Mouse (Mus musculus): ENCODE results near the gene E330017A01Rik. TPM values are rescaled to one million over a fixed set of nuclear protein-coding genes. Genes with fewer than 3 reads are reported as not detected.

Gene E330017A01Rik
- polyA plus RNA-seq, 1 experiment from 2014 or later = not detected

- Histone ChIP-seq H3K4me2 (no peak overlapping the region), H3K9ac (ENCODE audit: low read depth, low read length) (no peak overlapping the region), H3K36me3 (ENCODE audit: control insufficient read depth, insufficient read depth, low read length) (no peaks in the 10 kb centered on the region), H3K9me3 (replicated peaks; ENCODE audit: control insufficient read depth, low read length) (no peaks in the 10 kb centered on the region), H3K4me1 (ENCODE audit: control insufficient read depth, insufficient read depth, low read length) (no peaks in the 10 kb centered on the region), H3K27me3 (ENCODE audit: control insufficient read depth, insufficient read depth, low read length) (no peaks in the 10 kb centered on the region), H3K27ac (ENCODE audit: low read depth, low read length) (no peak overlapping the region), H3K4me3 (ENCODE audit: low read depth, low read length) (no peak overlapping the region)
- no peak for ATAC-seq (replicated peaks; ENCODE audit: insufficient number of reproducible peaks, low FRiP score, low TSS enrichment)
- WGBS (ENCODE audit: insufficient replicate concordance) = 76% methylated on average over 2 of the region's 2 CpGs
These were observed 34.7 kb downstream of the E330017A01Rik start for GRCm38 (mm10) chr16:58603831-58604230.

GRCm38 (mm10) chr16:58600846-58601245 is 37.7 kb downstream of the E330017A01Rik start:
- Histone ChIP-seq H3K27ac (ENCODE audit: low read depth, low read length) (no peak overlapping the region), H3K27me3 (ENCODE audit: control insufficient read depth, insufficient read depth, low read length) (no peaks in the 10 kb centered on the region), H3K4me2 (no peak overlapping the region), H3K4me1 (ENCODE audit: control insufficient read depth, insufficient read depth, low read length) (no peaks in the 10 kb centered on the region), H3K36me3 (ENCODE audit: control insufficient read depth, insufficient read depth, low read length) (no peaks in the 10 kb centered on the region), H3K4me3 (ENCODE audit: low read depth, low read length) (no peak overlapping the region), H3K9ac (ENCODE audit: low read depth, low read length) (no peak overlapping the region), H3K9me3 (replicated peaks; ENCODE audit: control insufficient read depth, low read length) (no peaks in the 10 kb centered on the region)
- WGBS (ENCODE audit: insufficient replicate concordance) = 88% methylated on average over 6 of the region's 6 CpGs
- ATAC-seq (replicated peaks; ENCODE audit: insufficient number of reproducible peaks, low FRiP score, low TSS enrichment) = no peak

GRCm38 (mm10) chr16:58591299-58591698 is 47.2 kb downstream of the E330017A01Rik start:
- H3K4me1 ChIP-seq (ENCODE audit: control insufficient read depth, insufficient read depth, low read length) = no peaks in the 10 kb centered on the region
- H3K9me3 ChIP-seq (replicated peaks; ENCODE audit: control insufficient read depth, low read length) = no peaks in the 10 kb centered on the region
- H3K27me3 ChIP-seq (ENCODE audit: control insufficient read depth, insufficient read depth, low read length) = no peaks in the 10 kb centered on the region
- no peaks in the 10 kb centered on the region for H3K36me3 ChIP-seq (ENCODE audit: control insufficient read depth, insufficient read depth, low read length)
- no peak for ATAC-seq (replicated peaks; ENCODE audit: insufficient number of reproducible peaks, low FRiP score, low TSS enrichment)
- WGBS (ENCODE audit: insufficient replicate concordance) = 83% methylated on average over 3 of the region's 3 CpGs
- no peak overlapping the region for H3K4me3 ChIP-seq (ENCODE audit: low read depth, low read length)
- H3K9ac ChIP-seq (ENCODE audit: low read depth, low read length) = no peak overlapping the region
- H3K27ac ChIP-seq (ENCODE audit: low read depth, low read length) = no peak overlapping the region
- H3K4me2 ChIP-seq = no peak overlapping the region

GRCm38 (mm10) chr16:58589444-58589843 is 49.1 kb downstream of the E330017A01Rik start:
- Histone ChIP-seq H3K9ac (ENCODE audit: low read depth, low read length) (no peak overlapping the region), H3K36me3 (ENCODE audit: control insufficient read depth, insufficient read depth, low read length) (no peaks in the 10 kb centered on the region), H3K9me3 (replicated peaks; ENCODE audit: control insufficient read depth, low read length) (no peaks in the 10 kb centered on the region), H3K4me3 (ENCODE audit: low read depth, low read length) (no peak overlapping the region), H3K4me2 (no peak overlapping the region), H3K4me1 (ENCODE audit: control insufficient read depth, insufficient read depth, low read length) (no peaks in the 10 kb centered on the region), H3K27me3 (ENCODE audit: control insufficient read depth, insufficient read depth, low read length) (no peaks in the 10 kb centered on the region), H3K27ac (ENCODE audit: low read depth, low read length) (no peak overlapping the region)
- no peak for ATAC-seq (replicated peaks; ENCODE audit: insufficient number of reproducible peaks, low FRiP score, low TSS enrichment)

Other genes starting within 250 kb of the E330017A01Rik start
- 19.0 and 19.6 TPM in 2 replicates for gene Dcbld2, start 230.3 kb downstream of the E330017A01Rik start, polyA plus RNA-seq (2014; fragmentation: Nextera tagmentation; extraction: Ambion mirVana)
- gene St3gal6, start 114.5 kb downstream of the E330017A01Rik start, polyA plus RNA-seq (2014; fragmentation: Nextera tagmentation; extraction: Ambion mirVana) = 17.1 and 17.7 TPM in 2 replicates
- gene Gm813, start 21.8 kb downstream of the E330017A01Rik start, polyA plus RNA-seq (2014; fragmentation: Nextera tagmentation; extraction: Ambion mirVana) = not detected in 2 replicates
- 45.7 and 67.7 TPM in 2 replicates for gene Cpox, start 31.6 kb upstream of the E330017A01Rik start, polyA plus RNA-seq (2014; fragmentation: Nextera tagmentation; extraction: Ambion mirVana)
- not detected in 2 replicates for gene Gpr15, start 80.3 kb upstream of the E330017A01Rik start, polyA plus RNA-seq (2014; fragmentation: Nextera tagmentation; extraction: Ambion mirVana)
- 113 and 122 TPM in 2 replicates for gene Cldnd1, start 89.2 kb upstream of the E330017A01Rik start, polyA plus RNA-seq (2014; fragmentation: Nextera tagmentation; extraction: Ambion mirVana)
- gene Olfr172, start 124.4 kb upstream of the E330017A01Rik start, polyA plus RNA-seq (2014; fragmentation: Nextera tagmentation; extraction: Ambion mirVana) = not detected in 2 replicates
- not detected in 2 replicates for gene Olfr173, start 161.5 kb upstream of the E330017A01Rik start, polyA plus RNA-seq (2014; fragmentation: Nextera tagmentation; extraction: Ambion mirVana)
- not detected in 2 replicates for gene Olfr175-ps1, start 188.0 kb upstream of the E330017A01Rik start, polyA plus RNA-seq (2014; fragmentation: Nextera tagmentation; extraction: Ambion mirVana)
- gene Olfr177, start 236.0 kb upstream of the E330017A01Rik start, polyA plus RNA-seq (2014; fragmentation: Nextera tagmentation; extraction: Ambion mirVana) = not detected in 2 replicates

All from heart, embryonic 11.5 days (tissue).